Mouse (Mus musculus) CD4-positive helper T cell, adult 2 months (primary cell): Measurements from ENCODE around the gene Zwint.

Experiments
- DNase-seq: peaks from one replicate; pipeline ENCODE4 v3.0.0-alpha.2; 2012; ENCODE audit warnings: low read depth, missing footprints, low spot score

Gene Zwint

DNA sequence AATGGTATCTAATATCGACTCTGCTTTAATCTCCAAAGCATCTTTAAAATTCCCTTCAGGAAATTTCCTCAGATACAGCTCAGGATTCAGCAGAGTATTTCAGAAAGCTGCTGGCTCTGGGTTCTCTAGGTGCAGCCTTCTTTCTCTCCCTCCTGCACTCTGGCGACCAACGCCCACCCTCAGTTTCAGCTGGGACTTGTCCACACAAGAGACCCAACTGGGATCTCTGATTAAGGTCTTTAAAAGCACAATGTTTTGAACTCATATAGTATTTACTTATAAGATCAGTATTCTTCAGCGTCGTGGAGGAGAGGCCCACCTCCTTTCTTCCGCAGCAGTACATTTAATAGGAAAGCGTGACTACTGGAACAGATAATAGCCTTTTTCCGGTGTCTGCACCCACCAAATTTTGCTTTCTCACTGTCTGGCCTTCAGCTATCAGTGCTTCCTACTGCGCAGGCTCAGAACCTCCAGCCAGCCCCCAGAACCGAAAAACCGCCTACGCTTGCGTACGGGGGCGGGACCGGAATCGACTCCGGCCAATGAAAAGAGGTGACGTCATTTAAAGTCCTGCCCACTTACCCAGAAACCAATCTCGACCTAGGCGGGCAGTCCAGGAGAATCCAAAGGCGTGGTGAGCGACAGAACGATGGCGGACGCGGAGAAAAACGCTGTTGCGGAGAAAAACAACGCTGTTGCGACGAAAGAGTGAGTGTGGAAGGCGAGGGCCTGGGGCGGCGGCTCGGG lies at the start of gene Zwint:
Gene Zwint (plus strand): TSS at position 576 of the 747 bp plus-strand sequence.
- peak; percentile 98 for DNase-seq

DNA sequence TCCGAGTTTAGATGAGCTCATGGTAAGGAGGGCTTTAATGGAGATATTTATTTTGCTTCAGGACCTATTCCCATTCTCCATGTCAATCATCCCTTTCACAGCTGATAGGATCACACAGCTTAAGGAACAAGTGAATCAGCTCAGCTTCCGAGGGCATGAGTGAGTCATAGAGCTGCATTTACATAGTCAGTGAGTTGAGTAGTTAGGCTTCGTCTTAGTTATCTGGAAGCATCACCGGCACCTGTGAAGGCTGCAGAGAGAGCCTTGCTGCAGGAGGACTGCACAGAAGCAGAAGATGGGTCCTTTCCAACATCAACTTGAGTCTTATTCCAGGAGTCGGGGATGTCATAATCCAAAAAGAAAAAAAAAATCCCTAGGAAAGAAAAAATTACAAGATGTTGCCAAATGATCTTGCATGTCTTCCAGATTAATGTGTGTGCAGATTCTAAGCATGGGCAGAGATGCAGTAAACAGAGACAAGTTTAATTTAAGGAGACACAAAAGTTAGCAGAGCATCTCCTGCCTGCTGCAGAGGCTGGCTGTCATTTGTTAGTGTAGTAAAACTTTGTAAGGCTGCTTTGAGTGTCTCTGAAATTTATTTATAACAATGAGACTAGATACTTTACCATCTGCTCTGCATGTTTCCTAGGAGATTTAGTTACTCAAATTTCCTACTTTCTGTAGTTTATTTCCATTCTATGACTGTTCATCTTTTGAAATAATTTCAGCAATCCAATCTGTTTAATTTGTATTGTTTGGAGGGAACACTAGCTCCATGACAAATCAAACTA lies 41.3 kb upstream of the Zwint start:
- no peak for DNase-seq

DNA sequence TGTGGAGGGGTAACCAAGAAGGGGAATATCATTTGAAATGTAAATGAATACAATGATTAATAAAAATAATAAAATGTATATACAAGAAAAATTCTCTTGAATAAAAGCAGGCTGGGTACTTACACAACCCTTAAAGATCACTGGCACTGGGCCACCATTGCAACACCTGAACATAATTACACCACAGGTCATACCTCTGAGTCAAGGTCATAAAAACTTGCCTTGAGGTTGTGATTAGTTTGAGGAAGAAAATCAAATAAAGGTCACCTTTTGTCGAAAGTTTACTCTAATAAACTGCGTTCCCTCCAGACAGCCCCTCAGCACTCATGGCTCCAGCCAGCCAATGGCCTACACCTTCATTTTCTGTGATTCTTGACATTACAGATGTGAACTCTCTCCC lies 38.5 kb upstream of the Zwint start:
- DNase-seq: no peak

DNA sequence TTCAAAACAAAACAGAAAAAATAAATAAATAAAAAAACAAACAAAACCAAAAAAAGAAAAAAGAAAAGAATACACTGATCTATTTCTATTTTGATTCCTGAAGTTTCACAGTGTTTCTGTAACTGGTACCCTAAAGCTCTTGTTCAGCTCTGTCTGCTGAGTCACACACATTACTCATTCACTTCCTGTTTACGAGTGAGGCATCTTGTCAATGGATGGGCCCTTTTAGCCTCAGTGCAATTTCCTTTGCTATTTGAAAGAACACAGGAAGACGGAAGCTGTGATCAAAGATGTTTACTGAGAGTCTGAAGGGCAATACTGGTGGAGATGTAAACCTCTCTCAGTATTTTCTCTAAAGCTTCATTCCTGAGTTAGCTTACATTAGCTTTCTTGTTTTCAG lies 34.1 kb upstream of the Zwint start:
- DNase-seq: peak; percentile 55

DNA sequence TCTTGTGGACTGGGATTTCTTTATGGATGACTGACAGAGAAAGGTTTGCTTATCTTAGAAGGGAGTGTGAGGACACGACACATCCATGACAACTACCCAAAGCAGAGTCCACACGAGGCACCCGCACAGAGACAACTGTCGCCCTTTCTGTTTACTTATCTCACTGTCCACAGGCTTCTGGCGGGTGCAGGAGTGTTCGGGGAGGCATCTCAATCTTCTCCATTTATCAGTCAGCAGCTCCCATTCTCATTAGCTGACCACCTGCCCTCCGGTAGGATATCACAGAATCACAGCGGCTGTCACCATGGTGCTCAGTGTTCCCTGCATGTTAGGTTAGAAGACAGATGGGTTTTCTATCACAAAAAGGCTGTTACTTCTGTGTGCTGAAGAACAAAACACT lies 31.1 kb upstream of the Zwint start:
- DNase-seq: no peak

DNA sequence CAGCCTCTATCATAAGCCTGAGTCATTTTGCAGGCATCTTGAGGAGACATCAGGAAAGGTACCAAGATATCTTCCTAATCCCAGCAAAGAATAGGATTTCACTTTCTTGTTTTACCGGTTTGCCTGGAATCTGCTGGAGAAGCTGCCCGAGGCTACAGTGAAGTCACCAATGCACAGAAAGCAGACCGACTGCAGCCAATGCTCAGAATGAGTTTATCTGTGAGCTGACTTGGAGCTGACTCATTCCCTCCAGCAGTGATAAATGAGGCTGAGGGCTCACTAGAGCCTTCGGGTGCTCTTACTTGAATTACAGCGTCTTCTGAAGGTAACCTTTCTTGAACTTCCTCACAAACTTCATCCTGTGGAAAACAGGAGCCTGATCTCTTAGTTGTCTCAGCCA lies 20.5 kb upstream of the Zwint start:
- DNase-seq: no peak

DNA sequence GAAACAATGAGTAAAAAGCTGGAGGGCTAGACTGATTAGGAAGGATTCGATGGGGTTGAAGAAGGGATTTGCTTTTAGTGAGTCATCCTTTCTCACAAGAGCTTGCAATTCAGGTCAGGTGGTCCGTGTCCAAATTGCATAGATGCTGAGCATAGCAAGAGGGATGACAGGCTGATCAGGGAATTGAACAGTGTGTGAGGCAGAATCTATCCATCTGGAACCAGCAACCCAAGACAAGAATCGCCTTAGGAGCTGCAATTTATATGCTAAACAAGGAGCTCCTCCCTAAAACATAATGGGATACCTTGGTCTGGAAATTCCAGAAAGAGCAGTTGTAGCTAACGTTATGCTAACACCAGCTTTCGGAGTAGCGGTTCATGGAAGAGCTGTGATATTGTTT lies 3.8 kb upstream of the Zwint start:
- DNase-seq: no peak

DNA sequence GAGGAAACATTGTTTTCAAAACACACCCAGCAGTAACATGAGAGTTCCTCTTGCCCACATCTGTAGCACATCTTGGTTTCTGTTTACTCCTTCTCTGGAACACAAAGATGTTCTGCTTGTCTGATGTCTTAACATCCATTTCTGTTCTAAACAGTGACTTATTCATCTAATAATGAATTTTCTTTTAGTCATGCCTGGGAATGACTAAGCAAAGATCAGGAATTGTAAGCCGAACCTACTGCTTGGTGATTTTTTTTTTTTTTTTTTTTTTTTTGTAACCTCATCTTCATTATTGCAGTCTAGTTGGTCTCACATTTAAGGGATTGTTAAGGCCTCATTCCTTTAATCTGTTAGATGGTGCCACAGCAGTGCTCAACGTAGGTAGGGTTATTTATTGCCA lies 848 bp upstream of the Zwint start:
- DNase-seq: no peak

DNA sequence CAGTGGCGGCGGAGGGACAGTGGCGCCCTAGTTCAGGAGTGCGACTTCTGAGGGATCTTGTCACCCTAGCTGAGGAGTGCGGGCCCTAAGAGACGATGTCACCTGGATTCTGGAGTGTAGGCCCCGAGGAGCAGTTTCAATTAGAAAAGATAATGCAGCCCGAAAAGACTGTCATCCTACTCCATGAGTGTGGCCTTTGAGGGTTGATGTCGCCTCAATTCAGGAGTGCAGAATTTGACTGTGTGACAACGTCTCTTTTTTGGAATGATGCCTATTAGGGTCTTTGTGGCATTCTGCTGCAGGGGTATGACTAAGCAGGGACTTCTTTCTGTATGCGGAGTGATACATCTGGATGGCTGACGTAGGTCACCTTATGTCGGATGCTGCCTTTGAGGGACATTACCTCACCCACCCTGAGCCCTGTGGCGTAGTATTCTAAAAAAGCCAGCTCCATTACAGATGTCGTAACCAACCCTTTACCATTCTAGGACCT lies 418 bp downstream of the Zwint start:
- peak; percentile 82 for DNase-seq

DNA sequence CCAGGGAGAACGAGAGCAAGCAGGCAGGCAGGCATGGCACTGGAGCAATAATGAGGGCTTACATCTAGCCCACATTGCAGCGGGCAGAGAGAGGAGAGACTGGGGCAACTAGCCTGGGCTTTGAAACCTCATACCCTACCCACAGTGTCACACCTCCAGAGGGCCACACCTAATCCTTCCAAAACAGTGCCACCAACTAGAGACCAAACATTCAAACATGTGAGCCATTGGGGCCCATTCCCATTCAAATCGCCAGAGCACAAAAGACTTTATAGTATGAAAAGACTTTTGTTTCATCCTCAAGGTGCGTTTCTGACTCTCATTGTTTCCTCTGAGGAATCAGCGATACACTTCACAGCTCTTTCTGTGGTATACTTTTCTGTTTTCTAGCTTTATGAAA lies 4.6 kb downstream of the Zwint start:
- no peak for DNase-seq

DNA sequence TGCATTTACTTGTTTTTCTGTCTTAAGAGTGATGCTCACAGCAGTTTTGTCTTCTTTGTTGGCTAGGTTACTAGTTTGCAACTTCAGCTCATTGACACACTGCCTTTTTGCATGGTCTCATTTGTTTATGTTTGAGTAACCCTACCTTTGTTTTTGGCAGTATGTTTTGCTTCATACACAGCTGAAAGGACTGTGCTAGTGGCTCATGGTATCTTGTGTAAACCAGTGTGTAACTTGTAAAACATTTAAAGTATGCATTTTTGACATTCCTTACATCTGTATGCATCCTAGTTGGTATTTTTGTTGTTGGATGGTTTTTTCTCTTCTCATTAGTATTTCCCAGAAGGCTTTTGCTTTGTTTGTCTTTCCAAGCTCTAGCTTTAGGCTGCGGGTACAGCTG lies 5.7 kb downstream of the Zwint start:
- DNase-seq: no peak

DNA sequence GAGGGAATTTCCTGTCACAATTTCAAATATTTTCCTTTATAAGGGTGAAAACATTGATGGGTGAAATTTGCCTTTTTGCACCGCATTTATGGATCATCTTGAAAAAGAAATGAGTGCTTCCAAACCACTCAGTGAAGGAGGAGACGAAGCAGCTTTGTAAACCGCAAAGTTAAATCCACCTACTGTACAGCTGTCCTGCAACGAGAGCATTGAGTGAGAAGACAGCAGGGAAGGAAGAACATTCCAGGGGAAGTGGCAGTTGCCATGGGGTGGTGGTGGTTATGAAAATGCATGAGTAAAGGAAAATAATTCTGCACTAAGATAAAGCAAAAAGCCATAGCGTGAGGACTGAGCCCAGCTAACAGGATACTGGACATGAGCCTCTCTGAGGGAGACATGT lies 13.2 kb downstream of the Zwint start:
- no peak for DNase-seq

DNA sequence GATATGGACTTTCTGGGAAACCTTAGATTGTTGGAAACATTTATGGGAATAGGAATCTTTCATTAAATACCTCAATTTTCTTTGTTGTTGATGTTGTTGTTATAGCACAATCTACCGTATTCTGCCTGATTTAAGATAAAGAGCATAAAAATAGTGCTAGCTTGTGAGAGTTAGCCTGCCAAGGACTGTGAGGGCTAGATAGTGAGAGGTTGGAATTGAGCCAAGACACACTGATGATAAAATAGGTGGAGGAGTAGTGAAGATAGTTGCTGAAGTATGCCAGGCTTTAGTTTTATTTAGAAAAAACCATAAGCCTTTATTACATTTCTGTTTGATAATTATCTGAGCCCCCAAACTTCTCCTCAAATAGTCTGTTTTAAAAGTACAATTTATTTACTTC lies 14.4 kb downstream of the Zwint start:
- no peak for DNase-seq

DNA sequence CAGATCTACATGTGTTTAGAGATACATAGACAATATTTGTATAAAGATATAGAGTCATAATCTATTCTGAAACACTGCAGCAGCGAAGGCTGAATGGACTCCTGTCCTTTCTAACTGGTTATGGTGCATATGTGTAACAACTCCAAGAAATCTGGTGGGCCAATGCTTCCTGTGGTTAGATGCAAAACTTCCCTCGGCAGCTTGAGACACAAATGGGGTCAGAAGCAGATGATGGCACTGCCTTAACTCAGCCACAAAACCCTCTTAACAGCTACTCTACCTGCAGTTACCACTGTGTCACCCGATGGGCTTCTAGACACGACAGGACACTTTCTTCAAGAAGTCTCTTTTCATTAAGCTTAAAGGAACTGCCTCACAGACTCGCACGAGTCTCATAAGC lies 21.3 kb downstream of the Zwint start:
- no peak for DNase-seq

DNA sequence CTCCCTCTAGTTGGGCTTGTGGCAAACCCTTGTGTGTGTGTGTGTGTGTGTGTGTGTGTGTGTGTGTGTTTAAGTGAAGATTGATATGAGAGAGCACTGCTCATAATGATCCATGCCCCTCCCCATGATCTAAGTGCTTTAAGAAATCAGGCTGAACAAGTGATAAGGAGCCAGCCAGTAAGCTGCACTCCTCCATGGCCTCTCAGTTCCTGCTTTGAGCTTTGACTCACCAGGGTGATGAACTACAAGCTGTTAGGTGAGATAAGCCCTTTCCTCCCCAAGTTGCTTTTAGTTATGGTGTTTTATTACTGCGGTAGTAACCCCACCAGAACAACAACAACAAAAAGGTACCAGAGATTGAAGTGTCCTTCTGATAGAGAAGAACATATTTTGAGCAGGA lies 21.9 kb downstream of the Zwint start:
- DNase-seq: no peak

DNA sequence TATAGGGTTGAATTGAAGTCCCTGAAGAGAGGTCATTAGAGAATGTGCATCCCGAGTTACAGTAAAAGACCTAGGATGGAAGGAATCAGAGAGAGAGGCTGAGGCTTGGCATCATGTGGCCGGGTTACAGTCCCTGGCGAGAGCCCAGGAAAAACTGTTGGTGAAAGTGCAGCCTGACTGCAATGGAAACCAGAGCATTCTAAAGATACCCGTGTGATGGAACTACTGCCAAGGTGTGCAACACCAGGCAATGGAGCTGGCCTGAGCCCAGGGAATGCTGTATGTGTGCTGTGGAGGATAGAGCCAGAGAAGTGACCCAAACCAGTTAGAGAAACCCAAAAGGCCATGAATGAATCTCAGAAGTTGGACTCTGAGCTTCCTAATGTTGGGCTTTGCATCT lies 24.4 kb downstream of the Zwint start:
- no peak for DNase-seq

DNA sequence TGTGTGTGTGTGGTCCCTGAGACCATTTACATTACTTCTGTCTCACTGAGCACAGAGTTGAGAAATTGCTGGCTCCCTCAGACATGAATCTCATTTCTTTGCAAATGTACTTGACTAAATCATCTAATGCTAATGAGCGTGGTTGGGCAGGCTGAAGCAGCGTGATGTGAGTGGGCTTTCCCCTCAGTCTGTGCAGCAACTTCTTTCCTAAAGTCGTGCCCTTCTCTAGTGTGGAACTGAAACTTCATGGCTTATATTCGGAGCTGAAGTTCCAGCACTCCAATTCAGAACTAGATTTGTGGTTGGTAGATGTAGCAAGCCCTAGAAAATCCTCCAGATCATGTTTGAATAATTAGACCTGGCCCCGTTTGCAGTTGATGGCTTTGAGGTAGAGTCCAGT lies 46.4 kb downstream of the Zwint start:
- no peak for DNase-seq

DNA sequence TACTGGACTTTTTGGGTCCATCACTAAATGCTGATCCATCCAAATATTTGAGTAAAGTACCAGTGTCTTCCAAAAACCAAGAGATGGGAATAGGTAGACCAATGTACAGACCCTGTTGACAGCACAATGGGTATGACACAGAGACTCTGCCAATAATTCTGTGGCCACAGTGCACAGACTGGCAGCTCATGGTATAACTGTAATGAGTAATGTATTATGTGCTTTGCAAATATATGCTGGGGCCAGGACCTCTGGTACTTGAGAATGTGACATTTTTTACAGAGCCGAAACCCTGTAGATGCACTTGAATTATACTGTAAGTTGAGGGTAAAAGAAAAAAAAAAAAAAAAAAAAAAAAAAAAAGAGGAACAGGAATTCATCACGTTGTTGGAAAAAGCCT lies 59.1 kb downstream of the Zwint start:
- no peak for DNase-seq
